In genomic region chr11:60307375-60307825, GRCm38 (mm10) we compare ENCODE assay signal across 10 mouse cellular contexts. TPM values are rescaled to one million over a fixed set of nuclear protein-coding genes. Genes with fewer than 3 reads are reported as not detected.
DNase-seq lines count a peak whose midpoint lies in the region; ATAC-seq and TF ChIP-seq lines count a peak whose summit lies in the region.
"Had no signal": no experiment of that assay in that cellular context is flagged by ENCODE, and none has a peak within 500 bp of the region (broad histone marks: within the 10 kb centered on the region; RNA-seq: fewer than 3 reads in every experiment).

No protein-coding gene starts in this region.

- no peaks in the 10 kb centered on the region for H3K9me3 ChIP-seq in lung, embryonic 14.5 days (ENCODE audit: low read depth, low read length)
- no peaks in the 10 kb centered on the region for H3K9me3 ChIP-seq in stomach, postnatal 0 days (ENCODE audit: control insufficient read depth, low read length)
- no peaks in the 10 kb centered on the region for H3K9me3 ChIP-seq in forebrain, embryonic 15.5 days
- H3K9me3 ChIP-seq: midbrain, embryonic 12.5 days had no signal

- no peak overlapping the region for H3K9ac ChIP-seq in lung, embryonic 14.5 days
- H3K9ac ChIP-seq in stomach, postnatal 0 days (ENCODE audit: low read length), result no peak overlapping the region
- H3K9ac ChIP-seq in forebrain, embryonic 15.5 days (replicated peaks), result no peak overlapping the region
- H3K9ac ChIP-seq: midbrain, embryonic 12.5 days had no signal

- H3K4me3 ChIP-seq in lung, embryonic 14.5 days (ENCODE audit: low read depth, low read length), result no peak overlapping the region
- no peak overlapping the region for H3K4me3 ChIP-seq in stomach, postnatal 0 days (ENCODE audit: low read depth, low read length)
- H3K4me3 ChIP-seq in forebrain, embryonic 15.5 days, result no peak overlapping the region
- H3K4me3 ChIP-seq: erythroblast, embryonic 14.5 days; midbrain, embryonic 12.5 days had no signal

- H3K4me1 ChIP-seq in lung, embryonic 14.5 days (ENCODE audit: insufficient read depth), result peaks cover 35% of the 10 kb centered on the region
- H3K4me1 ChIP-seq in stomach, postnatal 0 days (replicated peaks; ENCODE audit: control insufficient read depth, insufficient read depth), result peaks cover 9% of the 10 kb centered on the region
- H3K4me1 ChIP-seq in forebrain, embryonic 15.5 days, result peaks cover 57% of the 10 kb centered on the region

- no peaks in the 10 kb centered on the region for H3K27me3 ChIP-seq in lung, embryonic 14.5 days (ENCODE audit: insufficient read depth, low read length)
- H3K27me3 ChIP-seq in stomach, postnatal 0 days (ENCODE audit: control insufficient read depth, insufficient read depth, low read length), result no peaks in the 10 kb centered on the region
- no peaks in the 10 kb centered on the region for H3K27me3 ChIP-seq in forebrain, embryonic 15.5 days
- H3K27me3 ChIP-seq: midbrain, embryonic 12.5 days had no signal

- peak; percentile 63 for TF ChIP-seq CTCF in lung, embryonic 14.5 days (IDR thresholded peaks at IDR 0.05; ENCODE audit: low read depth)
- peak; percentile 60 for TF ChIP-seq CTCF in stomach, postnatal 0 days (IDR thresholded peaks at IDR 0.05; ENCODE audit: low read depth)

- no peaks in the 10 kb centered on the region for H3K36me3 ChIP-seq in lung, embryonic 14.5 days (ENCODE audit: insufficient read depth)
- no peaks in the 10 kb centered on the region for H3K36me3 ChIP-seq in stomach, postnatal 0 days (ENCODE audit: control insufficient read depth, insufficient read depth, low read length)
- H3K36me3 ChIP-seq in forebrain, embryonic 15.5 days, result no peaks in the 10 kb centered on the region
- H3K36me3 ChIP-seq: midbrain, embryonic 12.5 days had no signal

- no peak for ATAC-seq in lung, embryonic 14.5 days (ENCODE audit: insufficient read depth)
- ATAC-seq in stomach, postnatal 0 days (ENCODE audit: low FRiP score, low TSS enrichment), result no peak
- no peak for ATAC-seq in forebrain, embryonic 15.5 days (replicated peaks)

- H3K27ac ChIP-seq in lung, embryonic 14.5 days (ENCODE audit: low read depth), result peak overlapping the region; percentile 88
- no peak overlapping the region for H3K27ac ChIP-seq in stomach, postnatal 0 days (replicated peaks)
- H3K27ac ChIP-seq in forebrain, embryonic 15.5 days (replicated peaks), result no peak overlapping the region
- H3K27ac ChIP-seq: midbrain, embryonic 12.5 days had no signal

- TF ChIP-seq EP300 in stomach, postnatal 0 days (optimal IDR thresholded peaks at IDR 0.05), result no peak

- peak; percentile 67 for DNase-seq in lung, embryonic 14.5 days
- no peak for DNase-seq in lung, postnatal 25 days (ENCODE audit: low spot score)
- peak; percentile 70 for DNase-seq in adrenal gland, adult 8-10 months
- peak; percentile 53 for DNase-seq in kidney, postnatal 14 days
- peak; percentile 23 for DNase-seq in stomach, postnatal 0 days (ENCODE audit: low spot score)
- no peak for DNase-seq in gastrocnemius, adult 8-10 months (ENCODE audit: low spot score in 2 of 2)
- no peak for DNase-seq in Muller cell, postnatal 12 days (ENCODE audit: inconsistent ontology term)

- no peak overlapping the region for H3K4me2 ChIP-seq in lung, embryonic 14.5 days
- no peak overlapping the region for H3K4me2 ChIP-seq in stomach, postnatal 0 days (replicated peaks; ENCODE audit: low read depth)
- H3K4me2 ChIP-seq in forebrain, embryonic 15.5 days (replicated peaks), result no peak overlapping the region
- H3K4me2 ChIP-seq: midbrain, embryonic 12.5 days had no signal

- 58% methylated on average over 2 of the region's 2 CpGs for WGBS in lung, embryonic 14.5 days
- WGBS in stomach, postnatal 0 days, result 57% methylated on average over 2 of the region's 2 CpGs
- 24% methylated on average over 2 of the region's 2 CpGs for WGBS in forebrain, embryonic 15.5 days

RNA-seq across cellular contexts. Expression of gene Tom1l2, which starts 45.3 kb away (rescaled TPM):
- 19.8 and 20.6 TPM in 2 replicates for polyA plus RNA-seq in lung, embryonic 14.5 days (2014; fragmentation: Nextera tagmentation; extraction: Ambion mirVana)
- total RNA-seq in adrenal gland, adult 8-10 months (2022), result 100 to 1,000 TPM in 3 of 4 experiments, 10 to 100 TPM in 1; 98.4 to 137 (median 112) TPM
- polyA plus RNA-seq in stomach, postnatal 0 days (2015; fragmentation: Nextera tagmentation; extraction: Ambion mirVana), result 15.9 and 19.4 TPM in 2 replicates
- 10 to 100 TPM; 61.0 to 68.8 (median 65.7) TPM for total RNA-seq in gastrocnemius, adult 8-10 months (2022)
- 47.9 and 48.7 TPM in 2 replicates for polyA plus RNA-seq in forebrain, embryonic 15.5 days (2015; fragmentation: Nextera tagmentation; extraction: Ambion mirVana)

RNA-seq across cellular contexts. Expression of gene Drc3, which starts 45.7 kb away (rescaled TPM):
- polyA plus RNA-seq in lung, embryonic 14.5 days (2014; fragmentation: Nextera tagmentation; extraction: Ambion mirVana), result 2.8 and 3.4 TPM in 2 replicates
- 1 to 10 TPM; 1.8 to 3.8 (median 2.7) TPM for total RNA-seq in adrenal gland, adult 8-10 months (2022)
- polyA plus RNA-seq in stomach, postnatal 0 days (2015; fragmentation: Nextera tagmentation; extraction: Ambion mirVana), result 0.69 and 0.93 TPM in 2 replicates
- 1 to 10 TPM; 1.1 to 1.4 (median 1.1) TPM for total RNA-seq in gastrocnemius, adult 8-10 months (2022)
- 5.7 and 7.3 TPM in 2 replicates for polyA plus RNA-seq in forebrain, embryonic 15.5 days (2015; fragmentation: Nextera tagmentation; extraction: Ambion mirVana)
- polyA plus RNA-seq: erythroblast, embryonic 14.5 days had no signal

Comparison
In these comparisons a context has a peak if more than half of its experiments do, and no peak if none do; other contexts are left out.
1. DNase-seq: peak in lung, embryonic 14.5 days (single experiment), adrenal gland, adult 8-10 months (single experiment), kidney, postnatal 14 days (single experiment) and stomach, postnatal 0 days (single experiment); none in lung, postnatal 25 days (single experiment), gastrocnemius, adult 8-10 months (0 of 2) and Muller cell, postnatal 12 days (single experiment).